Mouse (Mus musculus) spleen, adult 18-20 months (tissue): Measurements from ENCODE around the gene Zfp410.
"Not testable (repeated sequence)": the region's sequence is repeated elsewhere in the genome, so short reads cannot be mapped to it uniquely, and the experiment has no call there.

Experiments used
- DNase-seq, 2 experiments: peaks; one replicate each; pipeline ENCODE4 v3.0.0; 2022; ENCODE audit warnings: mixed read lengths in 2 of 2

The Zfp410 gene

DNA sequence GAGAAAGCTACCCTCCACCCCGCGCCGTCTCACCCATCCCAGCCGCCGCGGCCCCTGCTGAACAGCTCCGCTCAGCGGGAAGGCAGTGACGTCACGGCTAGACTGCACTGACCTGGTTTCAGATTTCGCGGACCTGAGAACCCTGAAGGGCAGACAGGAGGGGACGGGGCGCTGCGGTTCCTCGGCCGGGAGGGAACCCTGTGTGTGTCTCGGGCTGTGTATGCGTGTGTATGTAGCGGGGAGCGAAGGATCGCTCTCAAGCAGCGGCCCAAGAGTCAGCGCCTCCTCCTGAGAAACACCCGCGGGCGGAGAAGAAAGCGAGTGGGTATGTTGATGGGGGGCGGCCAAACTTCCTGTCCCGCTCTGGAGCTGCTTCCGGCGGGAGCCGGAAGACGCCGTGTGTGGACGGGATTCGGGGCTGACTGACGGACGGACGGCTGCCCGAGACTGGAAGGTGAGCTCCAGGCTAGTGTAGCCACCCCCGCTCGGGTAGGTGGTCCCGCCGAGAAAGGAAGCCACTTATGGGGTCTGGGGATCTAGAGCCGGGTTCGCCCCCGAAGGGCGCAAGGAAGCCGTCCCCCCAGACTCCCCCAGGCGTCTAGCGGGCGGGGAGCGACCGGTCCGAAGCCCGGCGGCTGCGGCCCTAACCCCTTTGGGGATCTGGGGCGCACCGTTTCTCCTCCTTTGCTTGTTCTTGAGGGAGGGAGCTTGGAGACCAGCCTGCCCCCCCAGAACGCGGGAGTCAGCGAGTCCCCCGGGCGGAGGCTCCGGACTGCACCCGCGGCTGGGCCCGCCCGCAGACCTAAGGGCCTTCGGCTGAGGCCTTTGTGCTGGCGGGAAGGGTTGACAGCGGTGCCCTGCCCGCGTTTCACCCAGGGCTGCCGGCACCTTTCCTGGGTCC, at the start of gene Zfp410:
Gene Zfp410, plus strand, starts transcription at position 132 of the 901 bp plus-strand sequence.
- peak; percentile 64 to 74 for DNase-seq

DNA sequence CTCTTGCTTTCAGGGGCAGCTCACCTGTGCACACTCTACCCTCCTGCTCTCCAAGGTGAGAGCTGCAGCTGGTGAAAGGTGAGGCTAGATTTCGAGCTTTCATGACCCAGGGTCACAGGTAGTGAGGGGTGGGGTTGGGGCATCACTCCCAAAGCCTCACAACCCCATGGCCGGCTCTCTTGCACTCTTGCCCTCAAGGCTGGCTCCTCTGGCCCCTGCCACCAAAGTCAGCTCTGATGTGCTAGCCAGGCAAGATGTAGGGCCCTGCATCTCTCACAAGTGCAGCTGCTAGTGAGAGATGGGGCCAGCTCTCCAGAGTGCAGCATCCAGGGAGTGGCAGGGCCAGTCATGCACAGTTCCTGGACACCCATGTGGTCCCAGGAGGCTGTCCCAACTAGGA, 49.4 kb upstream of the Zfp410 start:
- DNase-seq: no peak

DNA sequence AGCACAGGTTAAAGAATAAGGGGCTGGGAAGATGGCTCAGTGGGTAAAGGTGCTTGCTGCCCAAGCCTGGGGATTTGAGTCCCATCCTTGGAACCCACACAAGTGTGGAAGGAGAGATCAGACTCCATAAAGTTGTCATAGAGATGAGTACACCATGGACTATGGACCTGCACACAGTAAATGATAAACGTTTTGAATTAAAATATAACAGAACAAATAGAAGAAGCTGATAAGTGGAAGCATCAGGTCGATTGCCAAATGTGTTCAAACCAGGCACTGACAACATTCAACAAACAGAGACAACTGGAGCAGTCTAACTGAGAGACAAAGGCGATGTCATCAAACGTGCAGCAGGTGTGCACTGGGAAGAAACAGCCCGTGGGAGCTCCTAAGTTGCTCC, 43.3 kb upstream of the Zfp410 start:
- no peak for DNase-seq

DNA sequence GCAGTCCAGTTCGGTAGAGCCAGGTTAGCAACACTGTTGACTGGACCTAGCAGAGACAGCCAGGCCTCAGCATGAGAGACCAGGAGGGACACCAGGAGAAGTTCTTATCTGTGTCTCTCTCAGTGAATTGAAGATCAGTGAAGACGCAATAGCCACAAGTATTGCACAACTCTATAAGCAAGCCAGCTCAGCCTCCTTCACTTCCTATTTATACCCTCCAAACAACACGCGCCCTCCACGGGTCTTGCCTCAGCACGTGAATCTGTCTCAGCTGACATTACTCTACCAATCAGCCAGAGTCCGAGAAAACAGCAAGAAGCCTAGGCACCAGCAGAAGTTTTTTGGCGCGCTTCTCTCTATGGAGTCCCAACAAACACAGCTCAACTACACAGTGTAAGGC, 41.4 kb upstream of the Zfp410 start:
- DNase-seq: no peak

DNA sequence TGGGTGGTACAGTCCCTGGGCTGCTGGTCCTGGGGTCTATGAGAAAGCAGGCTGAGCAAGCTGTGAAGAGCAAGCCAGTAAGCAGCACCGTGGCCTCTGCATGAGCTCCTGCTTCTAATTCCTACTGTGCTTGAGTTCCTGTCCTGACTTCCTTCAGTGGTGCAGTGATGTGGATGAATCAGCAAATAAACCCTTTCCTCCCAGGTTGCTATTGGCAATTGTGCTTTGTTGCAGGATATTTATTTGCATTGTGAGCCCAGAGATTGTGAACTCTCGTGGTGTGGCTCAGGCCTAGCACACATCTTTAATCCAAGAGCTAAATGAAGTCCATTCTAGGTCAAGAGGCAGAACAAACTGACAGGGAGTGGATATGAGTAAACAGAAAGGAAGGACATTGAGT, 40.4 kb upstream of the Zfp410 start:
- DNase-seq: no peak

DNA sequence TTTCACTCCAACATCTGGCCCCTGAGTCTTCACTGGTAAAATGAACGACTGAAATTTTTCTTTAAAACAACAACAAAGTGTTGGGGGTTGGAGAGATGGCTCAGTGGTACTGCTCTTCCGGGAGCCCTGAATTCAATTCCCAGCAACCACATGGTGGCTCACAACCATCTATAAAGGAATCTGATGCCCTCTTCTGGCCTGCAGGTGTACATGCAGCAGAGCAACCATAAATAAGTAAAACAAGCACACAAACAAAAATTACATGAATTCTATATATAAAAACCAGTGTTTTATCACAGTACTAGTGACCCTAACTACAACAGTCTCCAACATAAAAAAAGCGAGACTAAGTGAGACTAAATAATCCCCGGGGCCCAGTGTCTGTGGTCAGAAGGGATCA, 39.9 kb upstream of the Zfp410 start:
- DNase-seq: no peak

DNA sequence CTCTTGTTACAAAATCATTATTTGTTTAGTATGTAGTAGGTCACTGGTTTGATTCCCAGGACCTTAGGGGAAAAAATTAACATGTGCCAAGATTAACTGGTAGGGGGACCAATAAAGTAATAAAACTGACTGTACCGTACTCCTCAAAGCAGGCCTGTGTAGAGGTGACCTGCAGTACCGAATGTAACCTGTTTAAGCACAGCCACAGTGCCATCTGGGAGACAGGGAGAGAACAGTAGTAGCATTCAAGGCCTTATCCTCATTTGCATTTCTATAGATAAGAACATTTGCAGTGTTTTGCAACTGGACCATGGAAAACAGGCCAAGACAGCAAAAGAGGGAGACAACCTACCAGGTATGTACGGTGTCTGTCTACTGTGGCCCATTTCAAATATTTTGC, 38.8 kb upstream of the Zfp410 start:
- no peak for DNase-seq

DNA sequence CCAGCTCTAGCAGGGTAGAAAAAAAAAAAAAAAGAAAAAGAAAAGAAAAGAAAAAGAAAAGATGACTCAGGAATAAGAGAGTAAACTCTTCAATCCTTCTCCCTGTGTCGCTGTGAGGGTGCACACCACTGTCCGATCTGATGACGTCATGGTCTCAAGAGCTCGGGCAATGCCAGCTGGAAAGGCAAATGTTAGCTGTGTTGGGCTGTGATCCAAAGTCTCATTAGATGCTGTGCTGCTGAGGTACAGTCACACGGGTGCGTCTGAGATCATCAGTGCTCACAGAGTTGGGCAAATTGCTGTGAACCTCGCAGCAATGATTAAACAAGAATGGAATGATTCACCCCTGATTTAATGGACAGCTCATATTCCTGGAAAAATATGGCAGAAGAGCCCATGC, 37.8 kb upstream of the Zfp410 start:
- no peak for DNase-seq

DNA sequence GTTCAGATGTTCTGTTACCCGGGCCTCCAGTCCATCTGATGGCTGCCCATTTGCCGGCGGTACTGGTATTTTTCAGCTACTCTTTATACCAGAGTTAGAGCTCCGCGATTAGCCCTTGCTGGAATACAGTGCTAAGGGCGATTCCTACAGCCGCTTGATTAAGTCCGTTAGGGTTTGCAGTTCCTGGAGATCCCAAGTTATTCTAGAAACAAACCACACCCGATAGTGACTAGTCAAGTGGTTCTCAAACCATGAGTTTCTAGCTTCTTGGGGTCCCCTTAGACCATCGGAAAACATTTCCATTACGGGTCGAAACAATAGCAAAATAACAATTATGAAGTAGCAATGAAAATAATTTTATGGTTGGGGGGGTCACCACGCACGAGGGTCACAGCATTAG, 32.3 kb upstream of the Zfp410 start:
- DNase-seq: no peak

DNA sequence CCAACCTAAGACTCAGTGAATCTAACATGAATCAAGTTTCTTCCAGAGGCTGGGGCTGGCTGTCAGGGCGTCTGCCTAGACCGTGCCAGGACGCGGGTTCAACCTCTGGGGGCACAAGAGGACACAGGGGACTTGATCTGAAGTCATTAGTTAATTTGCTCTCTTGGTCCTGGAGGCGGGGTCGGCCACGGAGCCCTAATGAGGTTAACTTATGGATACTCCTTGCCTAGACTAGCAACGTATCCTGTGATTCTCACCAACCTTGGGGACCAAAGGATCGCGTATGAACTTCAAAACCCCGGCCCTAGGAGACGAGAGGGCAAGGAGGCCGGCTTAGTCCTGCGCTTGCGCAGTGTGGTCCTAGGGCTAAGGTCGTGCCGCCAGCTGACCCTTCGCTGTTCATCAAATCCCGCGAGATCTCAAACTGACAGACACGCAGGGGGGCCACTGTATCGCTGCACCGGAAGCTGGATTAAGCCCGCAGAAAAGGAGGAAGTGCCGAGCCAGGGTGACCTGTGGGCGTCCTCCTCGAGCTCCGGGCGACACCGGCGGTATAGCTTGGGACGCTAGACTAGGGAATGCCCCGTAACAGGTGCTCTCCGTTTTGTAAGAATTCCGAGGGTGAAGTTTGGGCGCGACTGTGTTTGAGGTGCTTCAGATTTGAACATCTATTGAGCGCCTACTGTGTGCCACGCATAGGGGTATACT, 31.6 kb upstream of the Zfp410 start, which contains the start of gene Ptgr2:
Gene Ptgr2, plus strand, starts transcription at position 348 of the 708 bp plus-strand sequence.
- DNase-seq: peak; percentile 83 to 89

DNA sequence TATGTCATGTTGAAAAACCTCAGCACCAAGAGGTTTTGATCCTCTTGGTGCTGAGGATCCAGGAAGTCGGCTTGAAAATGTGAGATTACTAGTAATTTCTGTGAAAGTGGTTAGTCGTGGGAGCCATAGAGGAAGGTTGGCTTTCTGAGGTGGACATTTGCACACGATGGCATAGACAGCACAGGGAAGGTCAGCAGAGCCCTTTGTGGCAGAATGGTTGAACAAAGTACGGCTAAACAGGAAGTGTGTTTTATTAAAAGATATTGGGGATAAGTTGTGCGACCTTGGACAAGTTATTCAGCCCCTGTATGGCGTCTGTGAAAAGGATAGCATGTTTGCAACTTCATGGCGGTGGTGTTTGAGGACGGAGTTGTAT, 31.1 kb upstream of the Zfp410 start:
- no peak for DNase-seq

DNA sequence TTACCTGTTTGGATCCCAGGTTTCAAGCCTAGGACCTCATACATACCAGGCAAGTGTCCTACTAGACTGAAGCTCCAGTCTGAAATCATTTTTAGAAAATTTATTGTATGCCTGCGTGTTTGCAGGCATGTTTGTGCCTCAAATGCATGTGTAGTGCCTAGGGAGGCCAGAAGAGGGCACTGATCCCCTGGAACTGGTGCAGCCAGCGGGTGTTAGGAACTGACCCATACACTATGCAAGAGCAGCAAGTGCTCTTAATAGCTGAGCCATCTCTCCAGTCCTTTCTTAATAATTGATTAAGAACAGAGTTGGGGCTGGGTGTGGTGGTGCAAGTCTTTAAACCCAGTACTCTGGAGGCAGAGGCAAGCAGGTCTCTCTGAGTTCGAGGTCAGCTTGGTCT, 28.2 kb upstream of the Zfp410 start:
- peak; percentile 28 to 65 for DNase-seq

DNA sequence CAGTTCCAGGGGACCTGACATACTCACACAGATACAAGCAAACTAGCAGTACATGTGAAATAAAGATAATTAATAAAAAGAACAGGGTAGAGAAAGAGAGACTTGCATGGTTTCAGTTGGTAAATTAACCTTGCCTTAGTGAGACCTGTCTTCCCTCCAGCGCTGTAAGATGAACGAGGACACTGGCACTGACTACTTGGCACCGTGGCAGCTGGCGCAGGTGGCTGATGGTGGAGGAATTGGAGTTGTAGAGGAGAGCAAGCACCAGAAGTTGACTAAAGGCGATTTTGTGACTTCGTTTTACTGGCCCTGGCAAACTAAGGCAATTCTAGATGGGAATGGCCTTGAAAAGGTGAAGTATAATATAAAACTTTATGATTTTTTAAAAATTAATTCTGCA, 18.8 kb upstream of the Zfp410 start:
- DNase-seq: no peak

DNA sequence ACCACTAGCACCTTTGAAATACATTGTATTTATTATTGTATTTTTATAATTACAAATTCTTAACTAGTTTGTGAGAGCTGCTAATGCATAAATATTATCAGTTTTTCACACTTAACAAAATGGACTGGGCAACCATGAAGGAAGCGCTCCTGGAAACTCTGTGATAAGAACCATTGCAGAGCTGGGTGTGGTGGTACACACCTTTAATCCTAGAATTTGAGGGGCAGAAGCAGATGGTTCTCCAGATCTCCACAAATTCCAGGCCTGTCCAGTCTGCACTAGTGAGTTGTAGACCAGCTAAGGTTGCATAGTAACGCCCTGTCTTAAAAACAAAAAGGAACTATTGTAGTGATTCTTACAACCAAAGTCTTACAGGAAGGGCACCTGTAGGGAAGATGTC, 17.4 kb upstream of the Zfp410 start:
- no peak for DNase-seq

DNA sequence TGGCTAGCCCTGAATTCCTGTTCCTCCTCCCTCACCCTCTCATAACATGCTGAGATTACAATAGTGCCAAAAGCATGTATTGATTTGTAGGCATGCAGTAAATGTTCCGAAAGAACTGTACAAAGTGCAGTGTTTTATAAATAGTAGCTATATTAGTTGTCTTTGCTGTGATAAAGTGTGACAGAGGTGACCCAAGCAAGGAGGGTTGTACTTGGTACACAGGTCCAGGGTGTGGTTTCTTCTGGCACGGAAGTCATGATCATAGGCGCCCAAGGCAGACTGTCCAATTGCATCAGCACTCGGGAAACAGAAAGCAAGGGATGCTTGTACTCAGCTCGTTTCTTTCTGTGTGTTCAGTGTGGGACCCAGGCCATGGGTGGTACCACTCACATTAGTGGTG, 12.6 kb upstream of the Zfp410 start:
- no peak for DNase-seq

DNA sequence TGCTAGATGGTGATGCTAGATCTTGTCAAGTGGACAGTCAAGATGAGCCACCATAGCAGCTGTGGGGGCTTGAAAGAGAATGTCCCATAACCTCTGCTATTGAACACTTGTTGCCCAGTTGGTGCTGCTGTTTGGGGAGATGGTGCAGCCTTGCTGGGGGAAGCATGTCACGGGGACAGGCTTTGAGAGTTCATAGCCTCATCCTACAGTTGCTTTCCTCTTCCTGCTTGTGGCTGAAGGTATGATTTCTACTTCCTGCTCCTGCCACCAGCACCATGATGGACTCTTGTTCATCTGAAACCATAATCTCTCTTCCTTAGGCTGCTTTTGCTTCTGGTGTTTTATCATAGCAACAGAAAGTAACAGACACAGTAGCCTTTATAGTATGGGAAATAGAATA, 12.1 kb upstream of the Zfp410 start:
- DNase-seq: no peak

DNA sequence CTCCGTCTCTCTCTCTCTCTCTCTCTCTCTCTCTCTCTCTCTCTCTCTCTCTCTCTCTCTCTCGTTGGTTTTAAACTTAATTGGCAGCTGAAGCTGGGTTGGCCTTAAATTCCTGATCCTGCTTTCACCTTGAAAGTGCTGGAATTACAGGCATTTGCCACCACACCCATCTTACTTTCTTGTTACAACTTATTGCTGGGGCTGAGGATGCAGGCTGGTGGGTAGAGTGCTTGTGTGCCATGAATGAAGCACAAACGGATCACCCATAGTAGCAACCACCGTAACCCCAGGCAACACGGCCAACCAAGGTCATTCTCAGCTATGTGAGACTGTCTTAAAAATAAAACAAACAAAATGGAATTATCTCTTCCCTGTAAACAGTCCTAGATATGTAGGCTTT, 5.3 kb upstream of the Zfp410 start:
- no peak for DNase-seq

DNA sequence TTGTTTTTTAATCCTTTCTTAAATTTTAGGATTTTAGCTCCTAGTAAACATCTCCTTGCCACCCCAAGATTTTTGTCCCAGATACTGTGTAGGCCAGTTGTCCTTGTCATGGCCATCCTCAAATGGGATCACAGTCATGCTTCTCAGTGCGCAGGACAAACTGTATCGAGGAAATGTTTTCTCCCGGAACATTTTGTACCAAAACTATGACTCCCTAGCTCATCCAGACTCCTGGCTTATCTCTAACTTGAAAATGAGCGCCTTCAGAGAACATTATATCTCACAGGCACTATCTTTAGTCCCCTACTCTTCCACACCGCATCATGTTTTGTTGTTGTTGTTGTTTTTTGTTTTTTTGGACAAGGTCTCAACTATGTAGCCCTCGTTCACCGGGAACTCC, 646 bp upstream of the Zfp410 start:
- no peak for DNase-seq

DNA sequence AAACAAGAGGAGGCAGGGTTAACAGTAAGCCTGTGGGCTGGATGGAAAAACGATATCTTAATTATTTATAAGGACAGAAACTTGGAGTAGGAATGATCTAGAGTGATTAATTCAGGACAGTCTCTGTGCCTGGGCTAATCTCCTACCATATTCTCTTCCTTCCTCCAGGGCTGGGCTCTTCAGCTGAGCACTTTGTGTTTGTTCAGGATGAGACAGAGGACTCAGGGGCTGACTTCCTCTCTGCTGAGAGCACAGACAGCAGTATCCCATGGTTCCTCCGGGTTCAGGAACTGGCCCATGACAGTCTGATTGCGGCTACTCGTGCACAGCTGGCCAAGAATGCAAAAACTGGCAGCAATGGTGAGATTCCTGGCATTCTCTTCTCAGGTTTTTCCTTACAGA, 10.5 kb downstream of the Zfp410 start:
- no peak for DNase-seq

DNA sequence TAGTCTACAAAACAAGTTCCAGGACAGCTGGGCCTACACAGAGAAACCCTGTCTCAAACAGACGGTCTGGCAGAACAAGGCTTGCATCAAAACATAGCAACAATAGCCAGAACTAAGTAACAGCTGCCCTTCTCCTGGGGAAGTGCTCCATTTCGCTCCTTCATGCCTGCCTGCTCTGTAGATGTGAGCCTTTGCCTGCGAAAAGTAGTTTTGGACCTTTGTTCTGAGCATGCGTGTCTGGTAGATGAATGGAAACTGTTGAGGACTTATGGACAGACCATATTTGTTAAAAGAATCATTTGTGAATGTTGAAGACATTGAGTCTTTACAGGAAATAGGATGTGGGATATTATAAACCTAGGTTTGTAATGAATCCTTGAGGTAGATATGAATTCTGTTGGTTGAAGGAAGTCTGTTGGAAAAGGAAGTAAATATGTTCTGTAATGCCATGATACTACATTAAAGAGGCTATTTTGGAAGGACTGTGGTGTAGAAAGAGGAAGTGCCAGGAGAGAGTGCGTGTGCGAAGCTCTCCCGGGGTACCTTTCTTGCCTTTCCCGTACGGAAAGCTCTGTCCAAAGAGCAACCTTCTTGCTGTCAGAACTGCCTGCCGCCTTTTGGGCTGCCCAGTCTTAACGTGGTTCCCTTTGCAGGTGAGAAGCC, 20.4 kb downstream of the Zfp410 start:
- no peak for DNase-seq

DNA sequence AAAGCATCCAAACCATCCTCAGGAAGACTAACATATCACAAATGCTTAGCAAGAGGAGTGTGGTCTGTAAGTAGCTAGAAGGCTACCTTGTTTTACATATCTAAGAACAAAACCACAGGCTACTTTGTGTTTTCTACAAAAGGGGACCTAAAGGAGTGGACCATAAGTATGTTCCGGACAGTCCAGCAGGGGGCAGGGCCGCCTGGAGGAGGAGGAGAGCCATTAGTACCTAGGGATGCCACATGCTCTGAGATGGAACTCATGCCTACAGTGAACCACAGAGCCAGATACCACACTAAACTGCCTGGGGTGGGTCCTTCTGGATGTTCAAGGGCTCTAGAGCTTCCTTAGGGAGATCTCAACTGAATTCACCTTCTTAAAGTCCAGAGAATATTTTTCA, 30.5 kb downstream of the Zfp410 start:
- DNase-seq: peak in 1 of 2 experiments; percentile 32

DNA sequence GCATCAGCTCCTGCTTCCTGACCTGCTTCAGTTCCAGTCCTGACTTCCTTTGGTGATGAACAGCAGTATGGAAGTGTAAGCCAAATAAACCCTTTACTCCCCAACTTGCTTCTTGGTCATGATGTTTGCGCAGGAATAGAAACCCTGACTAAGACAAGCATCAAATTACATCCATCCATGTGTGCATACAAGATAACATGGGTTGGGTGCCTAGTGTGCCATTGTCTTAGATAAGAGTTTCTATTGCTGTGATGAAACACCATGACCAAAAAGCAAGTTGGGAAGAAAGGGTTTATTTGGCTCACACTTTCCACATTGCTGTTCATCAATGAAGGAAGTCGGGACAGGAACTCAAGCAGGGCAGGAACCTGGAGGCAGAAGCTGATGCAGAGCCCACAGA, 42.0 kb downstream of the Zfp410 start:
- not testable (repeated sequence) for DNase-seq
